Mouse (Mus musculus) kidney, postnatal 4 days (tissue): ENCODE measurements at regions not wholly inside any gene's neighbourhood (a gene's known extent, or its start where the extent isn't known, plus 50 kb on each side); places are given as distances from the start of the nearest gene placed in this dataset.

Experiments used
- DNase-seq, 2 experiments: peaks; one replicate each; pipeline ENCODE4 v3.0.0; 2021; ENCODE audit warnings: mixed read lengths in 2 of 2

- no peak for DNase-seq
Observed at GRCm38 (mm10) chr3:137563541-137564080, 57.8 kb upstream of the Ddit4l start.

- DNase-seq, result no peak
Observed at GRCm38 (mm10) chr3:137564282-137564681, 57.1 kb upstream of the Ddit4l start.

DNA sequence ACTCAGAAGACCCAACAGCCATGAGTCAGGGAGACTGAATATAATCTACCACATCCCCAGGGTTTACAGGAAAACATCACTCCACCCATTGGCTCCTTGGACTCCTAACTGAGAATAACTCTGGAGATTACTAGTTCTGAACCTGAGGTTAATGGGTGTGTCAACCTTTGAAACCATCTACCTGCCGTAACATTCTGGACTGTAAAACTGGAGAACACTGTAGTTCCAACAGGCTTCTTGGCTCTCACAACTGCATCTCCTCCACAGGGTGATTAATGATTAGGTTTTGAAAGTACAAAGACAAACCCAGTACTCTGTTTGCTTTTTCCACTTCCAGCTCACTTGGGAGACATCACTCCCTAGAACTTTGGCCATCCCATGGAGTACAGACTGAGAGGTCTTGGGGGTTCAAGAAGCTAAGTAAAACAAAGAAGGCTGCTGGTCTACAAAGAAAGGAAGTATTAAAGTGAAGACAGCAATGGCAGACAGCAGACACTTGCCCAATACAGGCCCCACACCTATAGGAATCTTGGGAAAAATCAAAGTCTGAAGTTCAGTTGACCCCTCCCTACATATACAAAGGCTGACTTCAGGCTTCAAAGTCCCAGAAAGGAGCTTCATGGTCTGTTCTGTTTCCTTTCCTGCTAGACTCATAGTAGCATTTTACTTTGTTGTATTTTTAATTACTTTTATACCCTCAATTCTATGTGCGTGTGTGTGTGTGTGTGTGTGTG lies 52.7 kb upstream of the Ddit4l start:
- DNase-seq, result no peak
